Mouse (Mus musculus): ENCODE results near the gene Gm14410.
"Not testable (repeated sequence)": the region's sequence is repeated elsewhere in the genome, so short reads cannot be mapped to it uniquely, and the experiment has no call there.

Gene Gm14410

GRCm38 (mm10) chr2:177206341-177206740 lies at the start of gene Gm14410:
Gene Gm14410 (minus strand): TSS chr2:177206421.
- peak; percentile 75 for DNase-seq

- not testable (repeated sequence) for DNase-seq
Observed at GRCm38 (mm10) chr2:177247449-177247848, 41.2 kb upstream of the Gm14410 start.

- DNase-seq = not testable (repeated sequence)
Observed at GRCm38 (mm10) chr2:177230461-177230860, 24.2 kb upstream of the Gm14410 start.

- not testable (repeated sequence) for DNase-seq
Observed at GRCm38 (mm10) chr2:177172749-177173148, 33.5 kb downstream of the Gm14410 start.

Data from right cerebral cortex, postnatal 25 days (tissue).